18 mouse cellular contexts compared by ENCODE assay signal in the genomic region with DNA sequence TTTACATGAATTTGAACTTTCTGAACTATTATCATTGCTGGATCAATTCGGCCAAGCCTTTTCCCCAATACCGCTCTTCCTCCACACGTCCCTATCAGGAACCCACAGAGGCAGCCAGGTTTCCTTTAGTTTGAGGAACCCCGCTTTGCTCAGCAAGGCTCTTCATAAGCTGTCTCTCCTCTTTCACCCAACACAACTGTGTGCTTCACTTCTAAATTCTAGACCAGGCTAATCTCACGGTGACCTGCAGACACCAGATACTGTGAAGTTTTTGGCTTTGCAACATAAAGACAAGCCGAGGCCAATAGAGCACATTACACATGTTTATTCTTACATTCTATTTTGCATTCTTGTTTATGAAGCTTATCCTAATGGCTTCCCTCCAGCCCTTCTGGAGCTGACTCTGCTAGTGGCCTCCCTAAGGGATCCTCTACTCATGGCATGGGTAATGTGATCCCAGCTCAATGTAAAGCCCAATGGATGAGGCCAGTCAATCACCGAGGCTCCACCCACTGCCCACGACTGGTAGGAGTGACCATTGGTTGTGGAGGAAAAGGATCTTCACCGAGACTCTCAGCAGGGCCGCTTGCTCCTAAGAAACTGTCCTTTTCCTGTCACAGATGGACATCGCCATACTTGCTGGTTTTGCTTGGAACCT.
DNase-seq lines count a peak whose midpoint lies in the region; ATAC-seq and TF ChIP-seq lines count a peak whose summit lies in the region.
"Had no signal": no experiment of that assay in that cellular context is flagged by ENCODE, and none has a peak within 500 bp of the region (broad histone marks: within the 10 kb centered on the region; RNA-seq: fewer than 3 reads in every experiment).

No protein-coding gene starts in this region.

- 0 out of 2 replicates have a peak overlapping the region, but pooled peaks have one; percentile 14 for H3K27ac ChIP-seq in layer of hippocampus, adult 2 months
- no peak overlapping the region for H3K27ac ChIP-seq in bone marrow, adult 2 months (ENCODE audit: control insufficient read depth, insufficient read depth, low read depth, low read length, poor library complexity)
- H3K27ac ChIP-seq: embryonic facial prominence, embryonic 12.5 days; forebrain, embryonic 15.5 days; hindbrain, postnatal 0 days; kidney, embryonic 15.5 days; neural tube, embryonic 13.5 days had no signal

- ATAC-seq in granulocyte monocyte progenitor cell, adult 5-6 weeks (replicated peaks; ENCODE audit: poor library complexity, severe bottlenecking) = peak; percentile 59
- ATAC-seq in megakaryocyte, adult 5-6 weeks (ENCODE audit: poor library complexity, severe bottlenecking) = peak; percentile 33
- ATAC-seq in frontal cortex, adult (ENCODE audit: low TSS enrichment) = no peak
- ATAC-seq: forebrain, embryonic 15.5 days; hindbrain, postnatal 0 days; Patski had no signal

- TF ChIP-seq POLR2A in bone marrow, adult 2 months (IDR thresholded peaks at IDR 0.05; ENCODE audit: borderline replicate concordance, control insufficient read depth, low read depth, low read length) = no peak

- TF ChIP-seq CTCF in layer of hippocampus, adult 2 months (conservative IDR thresholded peaks at IDR 0.05) = no peak
- 0 out of 2 replicates have a peak, but pooled peaks have one; percentile 6 for TF ChIP-seq CTCF in bone marrow, adult 2 months (IDR thresholded peaks at IDR 0.05; ENCODE audit: control insufficient read depth, insufficient read depth, low read length)

- WGBS in bone marrow, adult 2 months = 31% methylated on average over 11 of the region's 11 CpGs

- H3K4me3 ChIP-seq in layer of hippocampus, adult 2 months = no peak overlapping the region
- no peak overlapping the region for H3K4me3 ChIP-seq in bone marrow, adult 2 months (replicated peaks; ENCODE audit: control insufficient read depth, low read depth, low read length)
- H3K4me3 ChIP-seq: embryonic facial prominence, embryonic 12.5 days; forebrain, embryonic 15.5 days; kidney, embryonic 15.5 days; neural tube, embryonic 13.5 days had no signal

- no peak for DNase-seq in layer of hippocampus, adult 2 months (ENCODE audit: low spot score in 2 of 2)
- no peak for DNase-seq in layer of hippocampus, adult 9-10 months (ENCODE audit: low spot score)
- no peak for DNase-seq in urinary bladder, postnatal 14 days (ENCODE audit: low spot score)
- DNase-seq in Muller cell, postnatal 12 days (ENCODE audit: inconsistent ontology term) = no peak
- DNase-seq: cerebellum, postnatal 10 days; gastrocnemius, postnatal 14 days; right cerebral cortex, adult 18-20 months; thymus, adult 2 months had no signal

- peaks cover 8% of the 10 kb centered on the region for H3K4me1 ChIP-seq in bone marrow, adult 2 months (ENCODE audit: control insufficient read depth, insufficient read depth, low read length)
- H3K4me1 ChIP-seq: embryonic facial prominence, embryonic 12.5 days; forebrain, embryonic 15.5 days; neural tube, embryonic 13.5 days had no signal
